Mouse (Mus musculus) hindlimb bud, embryonic 11.5 days (tissue): ENCODE measurements around the gene Parp9.
"Not testable (repeated sequence)": the region's sequence is repeated elsewhere in the genome, so short reads cannot be mapped to it uniquely, and the experiment has no call there.

ENCODE experiments used
- DNase-seq: peaks from one replicate; pipeline ENCODE4 v3.0.0-alpha.2; 2012; ENCODE audit warnings: low read depth, low spot score; ENCODE audit errors: extremely low spot score

The Parp9 gene

GRCm38 (mm10) chr16:35938211-35939151 lies at the start of gene Parp9, which contains the start of gene Dtx3l:
Parp9 (plus strand) TSS chr16:35938470.
Dtx3l (minus strand) TSS chr16:35939151.
- no peak for DNase-seq

- DNase-seq, result no peak
Measured at GRCm38 (mm10) chr16:35888910-35889309, 49.4 kb upstream of the Parp9 start.

GRCm38 (mm10) chr16:35890645-35891044 lies 47.6 kb upstream of the Parp9 start:
- DNase-seq, result no peak

- DNase-seq, result not testable (repeated sequence)
Measured at GRCm38 (mm10) chr16:35891603-35892002, 46.7 kb upstream of the Parp9 start.

- no peak for DNase-seq
Measured at GRCm38 (mm10) chr16:35894997-35895396, 43.3 kb upstream of the Parp9 start.

- DNase-seq, result no peak
Measured at GRCm38 (mm10) chr16:35900541-35900940, 37.7 kb upstream of the Parp9 start.

- DNase-seq, result no peak
Measured at GRCm38 (mm10) chr16:35903014-35903640, 35.1 kb upstream of the Parp9 start.

- no peak for DNase-seq
Measured at GRCm38 (mm10) chr16:35904121-35904736, 34.0 kb upstream of the Parp9 start.

GRCm38 (mm10) chr16:35905355-35905754 lies 32.9 kb upstream of the Parp9 start:
- DNase-seq, result no peak

GRCm38 (mm10) chr16:35905819-35906485 lies 32.3 kb upstream of the Parp9 start:
- DNase-seq, result no peak

GRCm38 (mm10) chr16:35906887-35907286 lies 31.4 kb upstream of the Parp9 start:
- no peak for DNase-seq

GRCm38 (mm10) chr16:35907432-35908201 lies 30.7 kb upstream of the Parp9 start:
- DNase-seq, result no peak

GRCm38 (mm10) chr16:35911449-35911848 lies 26.8 kb upstream of the Parp9 start:
- DNase-seq, result no peak

- DNase-seq, result no peak
Measured at GRCm38 (mm10) chr16:35913526-35913925, 24.7 kb upstream of the Parp9 start.

- no peak for DNase-seq
Measured at GRCm38 (mm10) chr16:35914301-35914700, 24.0 kb upstream of the Parp9 start.

- no peak for DNase-seq
Measured at GRCm38 (mm10) chr16:35918721-35919543, 19.3 kb upstream of the Parp9 start.

- no peak for DNase-seq
Measured at GRCm38 (mm10) chr16:35921676-35922235, 16.5 kb upstream of the Parp9 start.

GRCm38 (mm10) chr16:35922301-35922895 lies 15.9 kb upstream of the Parp9 start:
- DNase-seq, result no peak
